Mouse (Mus musculus) kidney, postnatal 36 days (tissue): ENCODE measurements around the gene H2al1h.
"Not testable (repeated sequence)": the region's sequence is repeated elsewhere in the genome, so short reads cannot be mapped to it uniquely, and the experiment has no call there.

ENCODE experiments used
- DNase-seq, 2 experiments: peaks; one replicate each; pipeline ENCODE4 v3.0.0; 2021 to 2022; ENCODE audit warnings: mixed read lengths in 2 of 2

Gene H2al1h

DNA sequence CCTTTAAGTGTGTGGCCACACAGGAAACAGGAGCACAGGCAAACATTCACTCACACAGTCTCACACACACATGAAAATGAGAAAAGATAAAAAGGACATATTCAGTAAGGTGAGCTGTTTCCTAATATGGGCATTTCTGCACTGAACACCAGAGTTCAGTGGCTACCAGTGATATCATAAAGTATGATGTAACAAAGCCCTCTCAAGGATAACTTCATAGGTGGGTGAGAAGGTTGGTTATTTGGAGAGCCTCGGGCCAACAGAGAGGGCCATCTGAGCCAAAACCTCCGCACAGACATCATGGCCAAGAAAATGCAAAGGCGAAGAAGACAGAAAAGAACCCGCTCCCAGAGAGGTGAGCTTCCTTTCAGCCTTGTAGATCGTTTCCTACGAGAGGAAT, at the start of gene H2al1h:
TSS of gene H2al1h (plus strand) at position 301 of the 400 bp plus-strand sequence.
- not testable (repeated sequence) for DNase-seq

DNA sequence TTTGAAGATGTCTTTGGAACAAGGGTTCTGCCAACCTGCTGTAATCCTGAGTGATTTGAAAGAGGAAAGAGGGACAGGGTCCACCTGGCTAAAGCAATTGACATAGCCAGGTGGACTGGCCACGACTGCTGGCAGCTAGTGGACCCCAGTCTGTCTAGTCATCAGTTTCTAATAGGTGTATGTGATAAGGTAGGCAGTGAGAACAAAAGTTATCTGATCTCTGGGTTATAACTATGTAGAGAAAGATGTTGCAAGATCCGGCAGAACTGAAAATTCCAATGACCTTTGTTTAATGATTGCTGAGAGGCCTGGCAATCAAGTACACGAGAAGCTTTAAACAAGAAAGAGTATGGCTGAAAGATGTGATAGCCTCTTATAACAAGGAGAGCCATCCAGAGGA, 48.1 kb upstream of the H2al1h start:
- DNase-seq: no peak

DNA sequence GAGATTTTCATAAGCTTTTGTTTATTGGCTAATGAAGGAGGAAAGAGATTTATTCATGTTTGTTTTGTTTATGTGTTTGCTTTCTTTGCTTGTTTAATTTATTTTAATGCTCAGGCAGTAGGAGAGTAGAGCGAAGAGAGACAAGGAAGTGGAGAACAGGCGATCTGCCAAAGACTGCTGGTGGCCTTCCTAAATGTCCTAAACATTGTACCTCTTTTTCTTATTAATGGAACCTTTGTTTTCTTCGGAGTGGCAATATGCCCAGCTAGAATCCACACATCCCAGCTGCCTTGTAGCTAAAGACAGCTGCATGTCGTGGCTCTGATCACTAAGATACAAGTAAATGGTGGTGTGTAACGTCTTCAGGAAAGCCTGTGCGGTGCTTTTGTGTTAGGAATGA, 44.2 kb upstream of the H2al1h start:
- DNase-seq: peak in 1 of 2 experiments; percentile 2

DNA sequence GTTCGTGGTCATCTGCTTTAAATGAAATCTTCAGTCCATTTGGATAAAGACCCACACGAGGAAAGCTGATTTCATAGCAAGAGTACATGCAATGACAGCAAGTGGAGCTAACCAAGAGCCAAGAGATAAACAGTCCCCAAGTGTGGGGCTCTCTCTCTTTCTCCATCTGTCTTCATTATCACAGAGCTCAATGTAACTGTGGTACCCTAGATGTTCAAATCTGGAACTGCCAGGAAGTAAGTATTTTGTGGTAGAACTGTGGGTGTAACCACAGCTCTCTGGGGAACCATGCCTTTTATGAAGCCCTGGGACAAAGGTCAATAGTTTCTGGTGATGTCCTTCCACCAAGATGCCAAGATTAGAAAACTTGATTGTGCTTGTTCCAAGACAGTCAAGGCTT, 40.6 kb upstream of the H2al1h start:
- no peak for DNase-seq

DNA sequence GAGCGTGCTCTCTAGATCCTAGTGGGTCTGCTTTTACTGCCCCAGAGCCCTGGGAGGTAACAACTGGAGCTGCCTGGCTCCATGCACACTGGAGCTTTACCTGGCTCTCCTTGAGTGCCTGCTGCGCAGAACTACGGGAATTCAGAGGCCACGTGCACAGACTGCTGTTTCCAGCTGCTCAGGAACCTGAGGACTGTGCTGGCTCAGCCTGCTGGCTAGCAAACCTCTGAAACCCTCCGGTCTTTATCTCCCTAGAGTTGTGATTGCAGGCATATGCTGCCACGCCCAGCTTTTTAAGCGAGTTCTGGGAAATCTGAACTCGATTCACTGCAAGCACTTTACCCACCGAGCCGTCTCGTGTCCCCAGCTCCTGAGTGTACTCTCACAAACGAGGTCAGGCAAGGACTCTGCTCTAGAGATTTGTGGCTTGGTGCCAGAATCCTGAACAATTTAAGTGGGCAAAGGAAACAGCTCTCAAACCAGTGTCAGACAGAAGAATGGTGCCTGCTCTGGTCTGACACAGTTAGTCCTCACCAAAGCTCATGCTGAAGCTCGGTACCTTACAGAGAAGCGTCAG, 32.9 kb upstream of the H2al1h start:
- peak; percentile 7 to 13 for DNase-seq

DNA sequence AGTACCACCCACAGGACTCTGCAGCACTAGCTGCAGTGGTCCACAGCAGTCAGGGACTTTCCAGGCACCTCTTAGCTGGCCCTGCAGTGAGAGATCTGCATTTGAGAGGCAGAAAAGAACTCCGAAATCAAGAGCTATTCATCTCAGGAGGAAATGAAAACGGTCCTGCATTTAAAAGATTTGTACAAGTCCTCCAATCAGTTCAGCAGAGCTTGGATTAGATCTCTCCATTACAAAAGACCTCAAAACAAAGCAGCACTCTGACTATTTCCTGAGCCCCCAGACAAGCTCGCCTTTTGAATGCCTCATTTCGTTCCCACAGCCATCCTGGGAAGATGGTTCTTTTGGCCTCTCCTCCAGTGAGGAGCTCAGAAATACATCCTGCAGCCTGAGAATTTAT, 32.0 kb upstream of the H2al1h start:
- DNase-seq: no peak

DNA sequence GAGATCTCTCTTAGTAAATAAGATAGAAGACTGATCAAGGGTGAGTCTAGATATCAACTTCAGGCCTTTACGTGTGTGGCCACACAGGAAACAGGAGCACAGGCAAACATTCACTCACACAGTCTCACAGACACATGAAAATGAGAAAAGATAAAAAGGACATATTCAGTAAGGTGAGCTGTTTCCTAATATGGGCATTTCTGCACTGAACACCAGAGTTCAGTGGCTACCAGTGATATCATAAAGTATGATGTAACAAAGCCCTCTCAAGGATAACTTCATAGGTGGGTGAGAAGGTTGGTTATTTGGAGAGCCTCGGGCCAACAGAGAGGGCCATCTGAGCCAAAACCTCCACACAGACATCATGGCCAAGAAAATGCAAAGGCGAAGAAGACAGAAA, 22.3 kb upstream of the H2al1h start, which contains the start of gene H2al1a:
TSS of gene H2al1a (plus strand) at position 301 of the 400 bp plus-strand sequence.
- not testable (repeated sequence) for DNase-seq

DNA sequence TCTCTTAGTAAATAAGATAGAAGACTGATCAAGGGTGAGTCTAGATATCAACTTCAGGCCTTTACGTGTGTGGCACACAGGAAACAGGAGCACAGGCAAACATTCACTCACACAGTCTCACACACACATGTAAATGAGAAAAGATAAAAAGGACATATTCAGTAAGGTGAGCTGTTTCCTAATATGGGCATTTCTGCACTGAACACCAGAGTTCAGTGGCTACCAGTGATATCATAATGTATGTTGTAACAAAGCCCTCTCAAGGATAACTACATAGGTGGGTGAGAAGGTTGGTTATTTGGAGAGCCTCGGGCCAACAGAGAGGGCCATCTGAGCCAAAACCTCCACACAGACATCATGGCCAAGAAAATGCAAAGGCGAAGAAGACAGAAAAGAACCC, 19.2 kb upstream of the H2al1h start, which contains the start of gene H2al1b:
TSS of gene H2al1b (plus strand) at position 301 of the 400 bp plus-strand sequence.
- not testable (repeated sequence) for DNase-seq

DNA sequence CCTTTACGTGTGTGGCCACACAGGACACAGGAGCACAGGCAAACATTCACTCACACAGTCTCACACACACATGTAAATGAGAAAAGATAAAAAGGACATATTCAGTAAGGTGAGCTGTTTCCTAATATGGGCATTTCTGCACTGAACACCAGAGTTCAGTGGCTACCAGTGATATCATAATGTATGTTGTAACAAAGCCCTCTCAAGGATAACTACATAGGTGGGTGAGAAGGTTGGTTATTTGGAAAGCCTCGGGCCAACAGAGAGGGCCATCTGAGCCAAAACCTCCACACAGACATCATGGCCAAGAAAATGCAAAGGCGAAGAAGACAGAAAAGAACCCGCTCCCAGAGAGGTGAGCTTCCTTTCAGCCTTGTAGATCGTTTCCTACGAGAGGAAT, 15.9 kb upstream of the H2al1h start, which contains the start of gene H2al1c:
TSS of gene H2al1c (plus strand) at position 301 of the 400 bp plus-strand sequence.
- not testable (repeated sequence) for DNase-seq

DNA sequence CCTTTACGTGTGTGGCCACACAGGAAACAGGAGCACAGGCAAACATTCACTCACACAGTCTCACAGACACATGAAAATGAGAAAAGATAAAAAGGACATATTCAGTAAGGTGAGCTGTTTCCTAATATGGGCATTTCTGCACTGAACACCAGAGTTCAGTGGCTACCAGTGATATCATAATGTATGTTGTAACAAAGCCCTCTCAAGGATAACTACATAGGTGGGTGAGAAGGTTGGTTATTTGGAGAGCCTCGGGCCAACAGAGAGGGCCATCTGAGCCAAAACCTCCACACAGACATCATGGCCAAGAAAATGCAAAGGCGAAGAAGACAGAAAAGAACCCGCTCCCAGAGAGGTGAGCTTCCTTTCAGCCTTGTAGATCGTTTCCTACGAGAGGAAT, 12.8 kb upstream of the H2al1h start, which contains the start of gene H2al1d:
TSS of gene H2al1d (plus strand) at position 301 of the 400 bp plus-strand sequence.
- DNase-seq: not testable (repeated sequence)

DNA sequence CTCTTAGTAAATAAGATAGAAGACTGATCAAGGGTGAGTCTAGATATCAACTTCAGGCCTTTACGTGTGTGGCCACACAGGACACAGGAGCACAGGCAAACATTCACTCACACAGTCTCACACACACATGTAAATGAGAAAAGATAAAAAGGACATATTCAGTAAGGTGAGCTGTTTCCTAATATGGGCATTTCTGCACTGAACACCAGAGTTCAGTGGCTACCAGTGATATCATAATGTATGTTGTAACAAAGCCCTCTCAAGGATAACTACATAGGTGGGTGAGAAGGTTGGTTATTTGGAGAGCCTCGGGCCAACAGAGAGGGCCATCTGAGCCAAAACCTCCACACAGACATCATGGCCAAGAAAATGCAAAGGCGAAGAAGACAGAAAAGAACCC, 9.7 kb upstream of the H2al1h start, which contains the start of gene H2al1e:
TSS of gene H2al1e (plus strand) at position 301 of the 400 bp plus-strand sequence.
- not testable (repeated sequence) for DNase-seq

DNA sequence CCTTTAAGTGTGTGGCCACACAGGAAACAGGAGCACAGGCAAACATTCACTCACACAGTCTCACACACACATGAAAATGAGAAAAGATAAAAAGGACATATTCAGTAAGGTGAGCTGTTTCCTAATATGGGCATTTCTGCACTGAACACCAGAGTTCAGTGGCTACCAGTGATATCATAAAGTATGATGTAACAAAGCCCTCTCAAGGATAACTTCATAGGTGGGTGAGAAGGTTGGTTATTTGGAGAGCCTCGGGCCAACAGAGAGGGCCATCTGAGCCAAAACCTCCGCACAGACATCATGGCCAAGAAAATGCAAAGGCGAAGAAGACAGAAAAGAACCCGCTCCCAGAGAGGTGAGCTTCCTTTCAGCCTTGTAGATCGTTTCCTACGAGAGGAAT, 6.4 kb upstream of the H2al1h start, which contains the start of gene H2al1f:
TSS of gene H2al1f (plus strand) at position 301 of the 400 bp plus-strand sequence.
- DNase-seq: not testable (repeated sequence)

DNA sequence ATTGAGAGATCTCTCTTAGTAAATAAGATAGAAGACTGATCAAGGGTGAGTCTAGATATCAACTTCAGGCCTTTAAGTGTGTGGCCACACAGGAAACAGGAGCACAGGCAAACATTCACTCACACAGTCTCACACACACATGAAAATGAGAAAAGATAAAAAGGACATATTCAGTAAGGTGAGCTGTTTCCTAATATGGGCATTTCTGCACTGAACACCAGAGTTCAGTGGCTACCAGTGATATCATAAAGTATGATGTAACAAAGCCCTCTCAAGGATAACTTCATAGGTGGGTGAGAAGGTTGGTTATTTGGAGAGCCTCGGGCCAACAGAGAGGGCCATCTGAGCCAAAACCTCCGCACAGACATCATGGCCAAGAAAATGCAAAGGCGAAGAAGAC, 3.3 kb upstream of the H2al1h start, which contains the start of gene H2al1g:
TSS of gene H2al1g (plus strand) at position 301 of the 400 bp plus-strand sequence.
- not testable (repeated sequence) for DNase-seq

DNA sequence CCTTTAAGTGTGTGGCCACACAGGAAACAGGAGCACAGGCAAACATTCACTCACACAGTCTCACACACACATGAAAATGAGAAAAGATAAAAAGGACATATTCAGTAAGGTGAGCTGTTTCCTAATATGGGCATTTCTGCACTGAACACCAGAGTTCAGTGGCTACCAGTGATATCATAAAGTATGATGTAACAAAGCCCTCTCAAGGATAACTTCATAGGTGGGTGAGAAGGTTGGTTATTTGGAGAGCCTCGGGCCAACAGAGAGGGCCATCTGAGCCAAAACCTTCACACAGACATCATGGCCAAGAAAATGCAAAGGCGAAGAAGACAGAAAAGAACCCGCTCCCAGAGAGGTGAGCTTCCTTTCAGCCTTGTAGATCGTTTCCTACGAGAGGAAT, 3.1 kb downstream of the H2al1h start, which contains the start of gene H2al1i:
TSS of gene H2al1i (plus strand) at position 301 of the 400 bp plus-strand sequence.
- not testable (repeated sequence) for DNase-seq

DNA sequence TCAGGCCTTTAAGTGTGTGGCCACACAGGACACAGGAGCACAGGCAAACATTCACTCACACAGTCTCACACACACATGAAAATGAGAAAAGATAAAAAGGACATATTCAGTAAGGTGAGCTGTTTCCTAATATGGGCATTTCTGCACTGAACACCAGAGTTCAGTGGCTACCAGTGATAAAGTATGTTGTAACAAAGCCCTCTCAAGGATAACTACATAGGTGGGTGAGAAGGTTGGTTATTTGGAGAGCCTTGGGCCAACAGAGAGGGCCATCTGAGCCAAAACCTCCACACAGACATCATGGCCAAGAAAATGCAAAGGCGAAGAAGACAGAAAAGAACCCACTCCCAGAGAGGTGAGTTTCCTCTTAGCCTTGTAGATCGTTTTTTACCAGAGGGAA, 6.2 kb downstream of the H2al1h start, which contains the start of gene H2al1j:
TSS of gene H2al1j (plus strand) at position 301 of the 400 bp plus-strand sequence.
- not testable (repeated sequence) for DNase-seq

DNA sequence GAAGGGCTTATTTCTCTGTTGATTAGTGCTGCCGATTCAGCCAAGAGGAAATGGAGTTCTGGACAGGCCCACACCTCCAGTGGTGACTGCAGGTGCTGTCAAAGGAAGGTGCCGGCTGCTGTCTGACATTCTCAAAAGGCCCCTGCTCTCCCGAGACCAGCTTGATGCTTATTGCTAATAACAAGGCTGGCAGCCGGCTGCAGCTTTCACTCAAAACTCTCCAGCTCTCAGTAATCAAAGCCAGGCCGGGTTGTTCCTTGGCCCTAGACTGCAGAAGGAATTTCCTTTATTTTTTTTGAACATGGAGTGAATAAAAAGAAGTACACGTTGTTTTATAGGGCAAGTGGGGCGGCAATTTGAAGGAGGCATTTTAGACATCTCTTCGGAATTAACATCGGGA, 24.5 kb downstream of the H2al1h start:
- DNase-seq: no peak

DNA sequence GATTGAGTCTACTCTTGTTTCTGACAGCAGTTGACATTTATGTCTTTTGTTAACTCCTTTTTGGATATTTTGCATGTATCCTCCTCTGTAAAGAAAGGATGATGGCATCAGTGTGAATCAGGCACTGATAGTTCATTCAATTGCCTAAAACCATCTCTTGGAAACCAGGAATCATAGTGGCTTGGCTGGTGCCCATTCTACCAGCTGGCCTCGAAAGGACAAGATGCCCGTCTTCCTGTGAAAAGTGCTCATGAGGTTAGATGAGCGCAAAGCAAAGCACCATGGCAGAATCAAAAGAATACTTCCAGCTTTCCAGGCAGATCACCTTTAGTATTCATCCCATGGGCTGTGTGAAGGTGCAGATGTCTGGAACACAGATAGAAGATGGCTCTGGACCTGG, 25.5 kb downstream of the H2al1h start:
- no peak for DNase-seq

DNA sequence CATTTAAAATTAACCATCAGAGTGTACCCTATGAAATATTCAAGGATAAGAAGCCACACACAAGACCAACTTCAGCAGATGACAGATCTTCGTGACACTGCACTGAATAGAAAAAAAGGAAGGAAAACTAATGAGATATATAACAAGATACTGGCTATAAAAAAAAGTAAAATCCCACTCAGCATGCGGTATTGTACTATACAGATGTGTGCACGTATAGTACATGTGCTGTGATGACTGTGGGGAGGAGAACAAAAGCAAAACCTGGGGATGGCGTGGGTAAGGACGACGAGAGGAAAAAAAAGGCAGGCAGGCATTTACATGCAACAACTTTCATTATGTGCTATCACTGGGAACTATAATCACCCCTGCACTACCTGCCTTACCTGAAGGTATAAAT, 39.5 kb downstream of the H2al1h start:
- no peak for DNase-seq

DNA sequence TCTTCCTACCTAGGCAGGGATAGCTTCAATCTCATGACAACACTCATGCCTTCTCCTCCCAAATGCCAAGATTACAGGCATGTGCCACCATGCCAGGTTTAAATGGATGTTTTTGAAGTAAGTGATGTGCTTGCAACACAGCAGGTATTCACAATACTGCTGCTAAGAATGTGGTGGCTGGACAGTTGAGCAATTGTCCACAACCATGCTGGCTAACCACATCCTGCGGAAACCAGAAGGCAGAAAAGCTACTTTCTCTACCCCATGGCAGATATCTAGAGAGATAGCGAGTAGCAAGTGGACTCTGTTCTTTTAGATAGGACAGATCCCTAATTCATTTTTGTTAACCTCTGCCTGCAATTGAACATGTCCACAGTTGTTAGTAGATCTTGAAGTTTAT, 40.0 kb downstream of the H2al1h start:
- DNase-seq: no peak

DNA sequence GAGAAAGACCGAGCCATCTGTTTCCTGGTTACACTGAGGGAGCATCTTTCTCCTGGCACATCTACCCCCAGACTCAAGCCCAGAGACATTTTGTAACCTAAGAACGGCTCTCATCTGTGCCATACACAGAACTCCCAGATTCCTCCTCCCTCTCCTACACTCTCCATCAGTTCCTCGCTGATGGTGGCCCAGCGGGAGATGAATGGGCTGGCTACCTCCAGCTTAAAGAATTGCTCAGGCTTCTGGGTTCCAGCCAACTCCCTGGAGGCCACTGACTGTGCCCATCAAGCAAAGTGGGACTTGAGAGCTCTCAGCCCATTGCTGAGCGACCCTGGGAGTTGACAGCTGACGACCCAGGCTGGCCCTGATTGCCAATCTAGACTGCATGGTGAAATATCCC, 42.6 kb downstream of the H2al1h start:
- DNase-seq: no peak

DNA sequence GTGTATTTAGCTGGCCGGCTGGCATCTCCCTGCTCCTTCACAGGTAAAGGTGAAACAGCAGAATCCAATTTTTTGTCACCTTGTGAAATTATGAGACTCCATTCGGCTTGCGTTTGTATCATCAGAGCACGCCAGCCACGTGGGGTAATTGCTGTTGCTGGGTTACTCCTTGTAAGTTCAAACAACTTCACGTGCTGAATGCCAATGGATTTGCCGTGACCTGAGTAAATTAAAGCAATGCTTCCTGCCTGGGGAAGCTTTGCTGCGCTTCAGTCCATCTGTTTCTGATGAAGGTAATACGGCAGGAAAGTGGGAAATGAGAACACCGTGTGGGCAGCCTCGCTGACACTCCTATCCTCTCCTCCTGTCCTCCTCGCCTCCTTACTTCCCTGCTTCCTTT, 43.9 kb downstream of the H2al1h start:
- DNase-seq: no peak
